Mouse (Mus musculus) E14TG2a.4 (cell line): ENCODE data around the gene Snx10.

Source experiments
- CTCF ChIP-seq: conservative IDR thresholded peaks from 2 replicates; pipeline ENCODE4 v1.5.1; 2014; ENCODE audit warnings: low read length
- NANOG ChIP-seq: IDR thresholded peaks from 2 replicates; pipeline ENCODE4 v1.6.1; 2014; ENCODE audit warnings: borderline replicate concordance, low read length, mixed read lengths

DNA sequence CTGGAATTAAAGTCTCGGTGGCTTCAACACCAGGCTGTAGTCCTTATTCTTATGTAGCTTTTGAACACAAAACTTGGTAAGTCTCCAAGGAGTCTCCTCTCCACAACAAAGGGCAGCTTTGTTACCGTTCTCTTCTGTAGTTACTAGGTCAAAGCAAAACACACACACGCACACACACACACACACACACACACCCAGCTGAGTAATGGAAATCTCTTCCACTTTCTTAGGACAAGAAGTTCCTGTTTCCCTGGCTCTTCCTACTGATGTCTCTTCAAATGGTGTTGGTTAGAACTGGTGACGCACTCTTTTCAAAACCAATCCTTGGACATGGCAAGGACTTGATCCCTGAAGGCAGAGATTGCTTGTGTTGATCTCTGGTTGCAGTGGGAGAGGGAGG, 87.9 kb downstream of the Snx10 start:
- TF ChIP-seq CTCF (no peak), NANOG (no peak)
